Mouse (Mus musculus): ENCODE results near the gene Fpr-rs6.

Fpr-rs6 gene

DNA sequence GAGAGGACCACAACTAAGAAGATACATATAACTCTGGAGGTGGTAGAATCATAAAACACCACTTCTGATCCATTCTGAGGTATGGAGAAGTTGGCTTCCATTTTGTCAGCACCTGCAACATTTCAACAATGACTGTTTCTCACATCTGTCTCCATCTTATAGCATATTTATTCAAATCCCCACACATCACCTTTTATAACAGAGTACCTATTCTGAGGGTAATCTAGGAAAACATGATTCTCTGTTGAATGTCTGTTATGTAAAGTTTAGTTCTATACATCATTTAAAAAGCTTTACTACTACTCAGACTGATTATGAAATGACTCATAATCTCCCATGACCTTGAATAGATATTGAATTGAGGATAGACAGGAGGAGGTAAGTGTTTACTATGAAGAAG is at the start of gene Fpr-rs6:
Gene Fpr-rs6, minus strand, starts transcription at position 101 of the 400 bp plus-strand sequence.
- DNase-seq (ENCODE audit: low read depth, low spot score), result no peak

Data from retina, postnatal 7 days (tissue).